Mouse (Mus musculus) limb, embryonic 11.5 days (tissue): ENCODE results near the gene Casz1. TPM values are rescaled to one million over a fixed set of nuclear protein-coding genes. Genes with fewer than 3 reads are reported as not detected.

Experiments
- ATAC-seq: fragments of 200-750 bp; cut with Nextera tagmentation; 2 replicates; pipeline ENCODE4 v1.8.0; 2017; ENCODE audit warnings: low read depth; ENCODE audit not compliant: insufficient number of reproducible peaks, low FRiP score, low TSS enrichment
- DNase-seq: peaks from one replicate; pipeline ENCODE4 v3.0.0-alpha.2; 2015; ENCODE audit warnings: low spot score
- H3K27ac ChIP-seq: fragments of 300-500 bp; sonication (generic); replicated peaks from 2 replicates; pipeline ENCODE4 v1.5.1; 2014; ENCODE audit warnings: low read depth, mild to moderate bottlenecking, low read length
- H3K27me3 ChIP-seq: fragments of 300-500 bp; sonication (generic); 2 replicates; pipeline ENCODE4 v1.6.1; 2014; ENCODE audit warnings: mild to moderate bottlenecking, low read length, mixed read lengths; ENCODE audit not compliant: control insufficient read depth, insufficient read depth
- H3K36me3 ChIP-seq: fragments of 300-500 bp; sonication (generic); 2 replicates; pipeline ENCODE4 v1.6.1; 2014; ENCODE audit warnings: mild to moderate bottlenecking, low read length, moderate library complexity, mixed read lengths; ENCODE audit not compliant: control insufficient read depth, insufficient read depth
- H3K4me1 ChIP-seq: fragments of 300-500 bp; sonication (generic); 2 replicates; pipeline ENCODE4 v1.6.1; 2014; ENCODE audit warnings: low read length, mixed read lengths; ENCODE audit not compliant: control insufficient read depth, insufficient read depth
- H3K4me2 ChIP-seq: fragments of 300-500 bp; sonication (generic); 2 replicates; pipeline ENCODE4 v1.6.1; 2014; ENCODE audit warnings: low read depth, mild to moderate bottlenecking, moderate library complexity; ENCODE audit not compliant: severe bottlenecking
- H3K4me3 ChIP-seq: fragments of 300-500 bp; sonication (generic); 2 replicates; pipeline ENCODE4 v1.5.1; 2014; ENCODE audit warnings: low read depth, low read length
- H3K9ac ChIP-seq: fragments of 300-500 bp; sonication (generic); 2 replicates; pipeline ENCODE4 v1.6.1; 2014; ENCODE audit warnings: mild to moderate bottlenecking, low read length
- H3K9me3 ChIP-seq: fragments of 300-500 bp; sonication (generic); 2 replicates; pipeline ENCODE4 v1.6.1; 2016; ENCODE audit warnings: low read length; ENCODE audit not compliant: control insufficient read depth
- WGBS: fragments of 180-500 bp; shearing (Covaris S2); extraction: QIAGEN DNeasy Blood & Tissue Kit; methylation state at CpG from one replicate; pipeline ENCODE4 v1.1.7; 2014; 5-methylcytosine and 5-hydroxymethylcytosine counted together
- polyA plus RNA-seq: library from polyadenylated mRNA; unstranded; fragments of >200 nt; fragmentation: Nextera tagmentation; extraction: Ambion mirVana; gene quantifications from 2 replicates; pipeline ENCODE4 v1.2.1, GENCODE M21; 2014

Casz1 gene
- polyA plus RNA-seq, 1 experiment from 2014 or later: 1.6 TPM

DNA sequence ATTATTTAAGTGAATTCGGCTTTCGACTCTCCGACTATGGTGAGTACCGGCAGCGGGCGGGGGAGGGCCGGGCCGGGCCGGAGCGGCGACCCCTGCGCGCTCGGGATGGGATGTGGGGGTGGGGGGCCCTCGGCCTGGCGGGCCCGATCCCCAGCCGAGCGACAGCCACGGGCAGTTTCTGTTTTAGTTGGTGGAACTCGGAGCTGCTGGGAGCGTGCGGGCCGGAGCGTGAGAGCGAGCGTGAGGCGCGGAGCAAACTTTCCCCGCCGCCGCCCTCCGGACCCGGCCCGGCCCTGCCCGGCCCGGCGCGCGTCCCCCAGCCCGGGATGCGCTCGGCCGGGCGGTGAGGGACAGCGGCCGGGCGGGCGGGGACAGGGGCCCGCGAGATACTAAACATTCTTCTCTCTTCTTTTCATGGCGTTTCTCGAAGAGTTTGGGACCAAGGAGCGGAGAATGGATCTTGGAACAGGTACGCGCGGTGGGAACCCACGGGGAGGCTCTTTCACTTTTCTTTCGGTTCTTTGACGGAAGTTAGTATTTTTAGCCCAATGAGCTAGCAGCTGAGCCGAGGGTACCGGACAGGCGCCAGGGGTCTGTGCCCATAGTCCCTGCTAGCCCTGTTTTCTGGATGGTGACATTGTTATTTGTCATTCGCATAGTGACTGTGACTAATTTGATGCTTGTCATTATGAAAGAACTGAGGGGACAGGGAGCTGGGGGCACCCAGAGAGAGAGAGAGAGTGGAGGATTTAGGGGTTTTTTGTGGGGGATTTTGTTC, 97.2 kb downstream of the Casz1 start:
- 1% methylated on average over 64 of the region's 64 CpGs for WGBS
- Histone ChIP-seq H3K36me3 (no peaks in the 10 kb centered on the region), H3K4me2 (peak overlapping the region; percentile 78), H3K4me1 (peaks cover 32% of the 10 kb centered on the region), H3K27me3 (peaks cover 36% of the 10 kb centered on the region), H3K4me3 (peak overlapping the region; percentile 60), H3K27ac (no peak overlapping the region), H3K9ac (peak overlapping the region; percentile 38), H3K9me3 (no peaks in the 10 kb centered on the region)
- ATAC-seq (no peak), DNase-seq (no peak)

DNA sequence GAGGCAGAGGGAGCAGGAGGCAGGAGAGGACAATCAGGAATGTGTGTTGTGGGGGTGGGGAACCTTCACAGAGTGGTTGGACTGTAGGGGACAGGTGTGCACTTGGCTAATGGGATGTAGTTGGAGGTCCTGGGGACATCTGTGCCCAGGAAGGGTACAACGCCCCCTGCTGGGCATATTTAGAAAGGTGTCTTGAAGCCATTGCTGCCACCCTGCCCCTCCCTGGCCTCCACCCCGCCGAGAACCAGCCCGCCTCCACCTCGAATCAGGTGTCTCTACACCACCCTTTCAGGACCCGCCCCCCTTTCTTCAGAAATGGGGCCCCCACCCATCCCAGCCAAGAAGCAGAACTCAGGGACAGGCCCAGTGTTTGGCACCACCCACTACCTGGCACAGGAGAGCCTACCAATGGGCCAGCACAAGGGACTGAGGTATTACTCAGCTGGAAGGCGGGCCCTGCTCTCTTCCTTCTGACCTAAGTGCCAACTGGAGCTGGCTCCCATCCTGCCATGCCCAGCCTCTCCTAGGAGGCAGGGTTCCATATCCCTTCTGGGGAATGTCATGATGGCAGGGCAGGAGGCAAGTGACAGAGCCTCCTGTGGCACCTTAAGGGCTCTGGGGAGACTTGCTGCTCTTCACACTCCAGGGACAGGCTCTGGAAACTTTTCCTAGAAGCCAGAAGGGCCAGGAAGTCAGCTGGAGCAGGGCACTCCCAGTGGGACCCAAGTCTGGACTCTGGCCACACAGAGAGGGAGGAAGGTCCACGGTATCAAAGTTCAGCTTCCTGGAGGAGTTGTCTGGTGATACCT, 98.9 kb downstream of the Casz1 start:
- Histone ChIP-seq H3K4me3 (no peak overlapping the region), H3K9me3 (no peaks in the 10 kb centered on the region), H3K4me2 (0 out of 2 replicates have a peak overlapping the region, but pooled peaks have one; percentile 11), H3K4me1 (peaks cover 41% of the 10 kb centered on the region), H3K27me3 (peaks cover 34% of the 10 kb centered on the region), H3K36me3 (no peaks in the 10 kb centered on the region), H3K9ac (no peak overlapping the region), H3K27ac (no peak overlapping the region)
- ATAC-seq (no peak), DNase-seq (peak; percentile 56)
- 27% methylated on average over 8 of the region's 8 CpGs for whole genome bisulfite sequencing

- Histone ChIP-seq H3K4me1 (peaks cover 58% of the 10 kb centered on the region), H3K27ac (no peak overlapping the region), H3K9me3 (no peaks in the 10 kb centered on the region), H3K36me3 (no peaks in the 10 kb centered on the region), H3K9ac (no peak overlapping the region), H3K4me2 (no peak overlapping the region), H3K4me3 (no peak overlapping the region), H3K27me3 (peaks cover 24% of the 10 kb centered on the region)
- WGBS: 93% methylated on average over 7 of the region's 7 CpGs
- ATAC-seq: no peak
- no peak for DNase-seq
Observed at GRCm38 (mm10) chr4:148905295-148905694, 101.1 kb downstream of the Casz1 start.

- H3K4me1 ChIP-seq: peaks cover 59% of the 10 kb centered on the region
- H3K27me3 ChIP-seq: peaks cover 20% of the 10 kb centered on the region
- 65% methylated on average over 10 of the region's 10 CpGs for WGBS
- no peak overlapping the region for H3K4me2 ChIP-seq
- no peaks in the 10 kb centered on the region for H3K9me3 ChIP-seq
- H3K27ac ChIP-seq: no peak overlapping the region
- H3K9ac ChIP-seq: no peak overlapping the region
- no peak overlapping the region for H3K4me3 ChIP-seq
- DNase-seq: no peak
- H3K36me3 ChIP-seq: no peaks in the 10 kb centered on the region
- ATAC-seq: no peak
Observed at GRCm38 (mm10) chr4:148906806-148907205, 102.6 kb downstream of the Casz1 start.

GRCm38 (mm10) chr4:148908214-148908681, 104.0 kb downstream of the Casz1 start:
- Histone ChIP-seq H3K27ac (peak overlapping the region; percentile 72), H3K4me2 (no peak overlapping the region), H3K27me3 (peaks cover 9% of the 10 kb centered on the region), H3K4me3 (no peak overlapping the region), H3K9ac (no peak overlapping the region), H3K36me3 (no peaks in the 10 kb centered on the region), H3K9me3 (no peaks in the 10 kb centered on the region), H3K4me1 (peaks cover 68% of the 10 kb centered on the region)
- DNase-seq (peak; percentile 83), ATAC-seq (peak; percentile 74)
- 6% methylated on average over 11 of the region's 11 CpGs for WGBS

DNA sequence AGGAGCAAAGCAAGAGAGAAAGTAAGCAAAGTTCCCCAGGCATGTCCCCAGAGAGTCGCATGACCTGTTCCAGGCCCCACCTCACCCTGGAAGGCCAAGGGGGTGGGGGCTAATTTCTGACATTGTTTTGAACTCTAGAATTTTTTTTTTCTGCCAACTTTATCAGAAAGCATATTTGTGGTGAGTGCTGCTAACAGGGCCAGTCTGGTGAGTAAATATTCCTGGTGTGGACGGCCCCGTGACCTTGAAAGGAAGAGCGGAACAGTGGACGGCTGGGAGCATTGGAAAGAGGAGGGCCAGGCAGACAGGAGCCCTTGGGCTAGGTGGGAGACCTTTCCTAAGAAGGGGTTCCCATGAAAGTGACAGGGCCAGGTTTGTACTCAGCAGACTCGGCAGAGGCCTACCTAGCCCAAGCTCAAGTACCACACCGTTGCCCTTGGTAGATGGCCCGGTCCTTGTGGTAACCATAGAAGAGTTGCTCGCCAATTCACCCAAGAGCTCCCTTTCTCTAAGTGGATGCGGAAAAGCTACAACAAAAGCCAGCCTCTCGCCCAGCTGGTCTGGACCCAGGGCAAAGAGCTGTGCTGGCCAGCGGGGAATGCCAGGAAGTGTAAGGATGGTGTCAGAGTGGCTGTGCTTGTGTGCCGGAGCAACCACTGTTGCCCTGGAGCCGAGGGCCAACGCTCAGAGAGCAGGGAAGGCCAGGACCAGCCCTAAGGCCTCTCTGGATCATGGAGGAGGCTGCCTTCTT, 104.7 kb downstream of the Casz1 start:
- Histone ChIP-seq H3K4me3 (no peak overlapping the region), H3K4me1 (peaks cover 65% of the 10 kb centered on the region), H3K27me3 (peaks cover 4% of the 10 kb centered on the region; the same call in 1 of the 2 replicates), H3K27ac (peak overlapping the region; percentile 72), H3K36me3 (no peaks in the 10 kb centered on the region), H3K4me2 (peak overlapping the region; percentile 4; the same call in 1 of the 2 replicates), H3K9ac (no peak overlapping the region), H3K9me3 (no peaks in the 10 kb centered on the region)
- WGBS: 68% methylated on average over 15 of the region's 15 CpGs
- DNase-seq (peak; percentile 36), ATAC-seq (no peak)

GRCm38 (mm10) chr4:148909566-148909965, 105.3 kb downstream of the Casz1 start:
- ATAC-seq (no peak), DNase-seq (no peak)
- WGBS: 77% methylated on average over 11 of the region's 11 CpGs
- peaks cover 4% of the 10 kb centered on the region; the same call in 1 of the 2 replicates for H3K27me3 ChIP-seq
- no peaks in the 10 kb centered on the region for H3K36me3 ChIP-seq
- peak overlapping the region; percentile 72 for H3K27ac ChIP-seq
- H3K4me3 ChIP-seq: no peak overlapping the region
- peaks cover 72% of the 10 kb centered on the region for H3K4me1 ChIP-seq
- no peak overlapping the region for H3K9ac ChIP-seq
- no peaks in the 10 kb centered on the region for H3K9me3 ChIP-seq
- H3K4me2 ChIP-seq: no peak overlapping the region

DNA sequence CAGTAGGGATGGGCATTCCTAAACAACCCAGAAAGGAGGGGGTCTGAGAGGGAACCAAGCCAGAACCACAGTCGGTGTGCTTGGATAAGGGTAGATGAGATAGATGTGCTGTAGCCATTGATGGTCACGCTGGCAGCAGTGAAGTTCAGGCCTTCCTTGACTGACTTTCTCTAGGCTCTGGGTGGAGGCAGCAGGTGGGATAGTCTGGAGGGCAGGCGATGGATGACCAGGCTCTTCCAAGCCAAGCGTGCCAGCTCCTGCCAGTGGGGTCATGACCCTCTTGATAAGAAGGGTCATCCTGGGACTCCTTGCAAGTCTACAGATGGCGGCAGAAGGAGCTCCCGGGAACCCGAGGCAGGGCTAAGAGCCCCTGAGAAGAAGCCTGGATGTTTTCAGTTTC, 107.9 kb downstream of the Casz1 start:
- no peak overlapping the region for H3K4me2 ChIP-seq
- no peaks in the 10 kb centered on the region for H3K36me3 ChIP-seq
- H3K27ac ChIP-seq: no peak overlapping the region
- no peaks in the 10 kb centered on the region for H3K9me3 ChIP-seq
- H3K4me3 ChIP-seq: no peak overlapping the region
- no peak for DNase-seq
- WGBS: 38% methylated on average over 7 of the region's 7 CpGs
- H3K4me1 ChIP-seq: peaks cover 69% of the 10 kb centered on the region
- H3K9ac ChIP-seq: no peak overlapping the region
- ATAC-seq: no peak
- H3K27me3 ChIP-seq: peaks cover 4% of the 10 kb centered on the region; the same call in 1 of the 2 replicates
